In genomic region chr2:77279861-77280511, GRCm38 (mm10) we compare ENCODE assay signal across 8 mouse cellular contexts. TPM values are rescaled to one million over a fixed set of nuclear protein-coding genes. Genes with fewer than 3 reads are reported as not detected.
DNase-seq lines count a peak whose midpoint lies in the region; ATAC-seq and TF ChIP-seq lines count a peak whose summit lies in the region.

No protein-coding gene starts in this region.

- no peaks in the 10 kb centered on the region for H3K36me3 ChIP-seq in kidney, embryonic 14.5 days (ENCODE audit: control insufficient read depth, insufficient read depth, low read length)
- H3K36me3 ChIP-seq in E14TG2a.4 (ENCODE audit: insufficient read depth, low read length) (no peaks in the 10 kb centered on the region), myocyte (ENCODE audit: control insufficient read depth, insufficient read depth) (no peaks in the 10 kb centered on the region)
- peaks cover 6% of the 10 kb centered on the region; the same call in 1 of the 2 replicates for H3K36me3 ChIP-seq in limb, embryonic 10.5 days

- peak overlapping the region; percentile 96 for H3K9ac ChIP-seq in kidney, embryonic 14.5 days (ENCODE audit: low read depth, low read length)

- ATAC-seq in kidney, embryonic 14.5 days (ENCODE audit: low FRiP score, low TSS enrichment): peak; percentile 56

- no peak for TF ChIP-seq POLR2A in myocyte (IDR thresholded peaks at IDR 0.05; ENCODE audit: insufficient read length, low read depth)

- H3K27me3 ChIP-seq in kidney, embryonic 14.5 days (ENCODE audit: control insufficient read depth, insufficient read depth, low read length): no peaks in the 10 kb centered on the region
- H3K27me3 ChIP-seq in E14TG2a.4 (ENCODE audit: insufficient read depth, low read length) (peaks cover 21% of the 10 kb centered on the region), myocyte (ENCODE audit: control insufficient read depth, insufficient read depth, insufficient read length) (no peaks in the 10 kb centered on the region)
- no peaks in the 10 kb centered on the region for H3K27me3 ChIP-seq in limb, embryonic 10.5 days (ENCODE audit: low read depth, poor library complexity, severe bottlenecking)

- DNase-seq in kidney, adult 9 months: no peak
- peak; percentile 55 for DNase-seq in cerebellum, adult 8-10 months
- peak; percentile 30 to 39 for DNase-seq in gastrocnemius, postnatal 4 days (ENCODE audit: low spot score in 2 of 2)
- peak; percentile 72 for DNase-seq in limb, embryonic 10.5 days (ENCODE audit: low spot score)
- peak; percentile 24 to 33 for DNase-seq in thymus, postnatal 36 days

- TF ChIP-seq CTCF in E14TG2a.4 (conservative IDR thresholded peaks at IDR 0.05; ENCODE audit: low read length): no peak

- H3K27ac ChIP-seq in kidney, embryonic 14.5 days (ENCODE audit: low read depth, low read length): peak overlapping the region; percentile 82
- peak overlapping the region; percentile 98 for H3K27ac ChIP-seq in limb, embryonic 10.5 days

- peak overlapping the region; percentile 29 for H3ac ChIP-seq in myocyte (ENCODE audit: control insufficient read depth, insufficient read length)

- under 1% methylated on average over 44 of the region's 57 CpGs for WGBS in kidney, embryonic 14.5 days
- 3% methylated on average over 46 of the region's 57 CpGs for WGBS in limb, embryonic 10.5 days

- peak overlapping the region; percentile 67 for H3K4me2 ChIP-seq in kidney, embryonic 14.5 days (replicated peaks; ENCODE audit: low read depth, low read length)
- H3K4me2 ChIP-seq in myocyte (ENCODE audit: low read depth): peak overlapping the region; percentile 75

- peaks cover 49% of the 10 kb centered on the region for H3K79me2 ChIP-seq in myocyte (ENCODE audit: control insufficient read depth, insufficient read depth)

- no peaks in the 10 kb centered on the region for H3K9me3 ChIP-seq in kidney, embryonic 14.5 days (ENCODE audit: control insufficient read depth, low read length)
- no peaks in the 10 kb centered on the region for H3K9me3 ChIP-seq in E14TG2a.4 (ENCODE audit: low read length)
- H3K9me3 ChIP-seq in limb, embryonic 10.5 days (replicated peaks): no peaks in the 10 kb centered on the region

- H3K4me3 ChIP-seq in kidney, embryonic 14.5 days (ENCODE audit: low read length): peak overlapping the region; percentile 84
- H3K4me3 ChIP-seq in E14TG2a.4 (replicated peaks; ENCODE audit: low read length) (peak overlapping the region; percentile 87), myocyte (peak overlapping the region; percentile 34)
- H3K4me3 ChIP-seq in limb, embryonic 10.5 days: peak overlapping the region; percentile 94

- H3K4me1 ChIP-seq in kidney, embryonic 14.5 days (ENCODE audit: control insufficient read depth, insufficient read depth, low read length): peaks cover 21% of the 10 kb centered on the region
- H3K4me1 ChIP-seq in E14TG2a.4 (replicated peaks; ENCODE audit: low read depth, low read length): peaks cover 26% of the 10 kb centered on the region
- peaks cover 20% of the 10 kb centered on the region for H3K4me1 ChIP-seq in limb, embryonic 10.5 days

TF ChIP-seq in myocyte, 11 proteins besides CTCF, POLR2A, EP300 and RAD21:
- no peak for TF ChIP-seq POLR2AphosphoS2 (IDR thresholded peaks at IDR 0.05; ENCODE audit: insufficient read length, low read depth)
- TF ChIP-seq E2F4 (IDR thresholded peaks at IDR 0.05; ENCODE audit: insufficient read depth): no peak
- TF ChIP-seq USF1 (IDR thresholded peaks at IDR 0.05; ENCODE audit: low read depth): no peak
- no peak for TF ChIP-seq TCF3 (IDR thresholded peaks at IDR 0.05; ENCODE audit: insufficient read length, low read depth)
- no peak for TF ChIP-seq MYOG (IDR thresholded peaks at IDR 0.05; ENCODE audit: control insufficient read depth in 1 of 3, insufficient read depth in 1 of 3, insufficient read length in 2 of 3, low read depth in 2 of 3)
- TF ChIP-seq REST (IDR thresholded peaks at IDR 0.05; ENCODE audit: insufficient read depth, insufficient read length): no peak
- TF ChIP-seq CEBPB (IDR thresholded peaks at IDR 0.05; ENCODE audit: insufficient read depth, poor library complexity, severe bottlenecking): no peak
- TF ChIP-seq SRF (IDR thresholded peaks at IDR 0.05; ENCODE audit: control insufficient read depth, insufficient read length, low read depth): no peak
- no peak for TF ChIP-seq MYOD1 (IDR thresholded peaks at IDR 0.05; ENCODE audit: control insufficient read depth in 1 of 3, insufficient read length in 2 of 3, low read depth in 2 of 3)
- no peak for TF ChIP-seq MAX (IDR thresholded peaks at IDR 0.05; ENCODE audit: low read depth)
- TF ChIP-seq TCF12 (IDR thresholded peaks at IDR 0.05; ENCODE audit: insufficient read depth, poor library complexity, severe bottlenecking): no peak
TF ChIP-seq in myocyte: peak in this region for 0.

RNA-seq across cellular contexts. Expression of gene Sestd1, which starts 0.4 kb away (rescaled TPM):
- 20.1 and 37.6 TPM in 2 replicates for polyA plus RNA-seq in kidney, embryonic 14.5 days (2014; fragmentation: Nextera tagmentation; extraction: Ambion mirVana)
- total RNA-seq in gastrocnemius, postnatal 4 days (2021): 10 to 100 TPM; 25.3 to 30.0 TPM
- polyA plus RNA-seq in limb, embryonic 10.5 days (2016; fragmentation: Nextera tagmentation; extraction: Ambion mirVana): 20.0 and 23.0 TPM in 2 replicates
- 11.3 TPM for polyA plus RNA-seq in myocyte (2012; fragmentation: generic; extraction: Trizol)

Comparison
In these comparisons a context has a peak if more than half of its experiments do, and no peak if none do; other contexts are left out.
1. H3K4me3 ChIP-seq: peak in every context shown above with its lines; median percentile 94 in limb, embryonic 10.5 days; 87 in E14TG2a.4; 84 in kidney, embryonic 14.5 days; 34 in myocyte.